Mouse (Mus musculus): ENCODE measurements around the gene Farsa.
"Not testable (repeated sequence)": the region's sequence is repeated elsewhere in the genome, so short reads cannot be mapped to it uniquely, and the experiment has no call there.

Gene Farsa

DNA sequence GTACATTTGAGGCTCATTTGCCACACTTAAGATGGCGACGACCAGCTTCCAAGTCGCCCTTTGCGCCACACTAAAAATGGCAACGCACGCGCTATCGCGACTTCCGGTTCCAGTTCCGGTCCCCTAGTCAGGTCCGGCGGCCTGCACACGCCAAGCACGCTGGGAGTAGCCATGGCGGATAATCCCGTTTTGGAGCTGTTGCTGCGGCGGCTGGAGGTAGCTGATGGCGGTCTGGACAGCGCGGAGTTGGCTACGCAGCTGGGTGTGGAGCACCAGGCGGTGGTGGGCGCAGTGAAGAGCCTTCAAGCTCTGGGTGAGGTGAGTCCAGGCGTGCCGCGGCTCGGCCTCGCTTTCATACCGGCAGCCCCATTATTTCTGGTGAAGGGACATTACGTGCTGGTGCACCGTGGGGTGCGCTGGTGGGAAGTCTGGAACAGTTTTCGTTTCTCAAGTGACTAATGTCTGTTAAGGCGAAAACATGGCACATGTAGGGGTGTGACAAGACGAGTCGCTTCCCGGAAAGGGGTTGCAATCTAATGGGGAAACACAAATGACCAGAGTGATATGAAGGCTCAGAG, at the start of gene Farsa:
Gene Farsa, plus strand, starts transcription at position 126 of the 578 bp plus-strand sequence.
- DNase-seq (ENCODE audit: low spot score in 2 of 2) = peak; percentile 93 to 97

DNA sequence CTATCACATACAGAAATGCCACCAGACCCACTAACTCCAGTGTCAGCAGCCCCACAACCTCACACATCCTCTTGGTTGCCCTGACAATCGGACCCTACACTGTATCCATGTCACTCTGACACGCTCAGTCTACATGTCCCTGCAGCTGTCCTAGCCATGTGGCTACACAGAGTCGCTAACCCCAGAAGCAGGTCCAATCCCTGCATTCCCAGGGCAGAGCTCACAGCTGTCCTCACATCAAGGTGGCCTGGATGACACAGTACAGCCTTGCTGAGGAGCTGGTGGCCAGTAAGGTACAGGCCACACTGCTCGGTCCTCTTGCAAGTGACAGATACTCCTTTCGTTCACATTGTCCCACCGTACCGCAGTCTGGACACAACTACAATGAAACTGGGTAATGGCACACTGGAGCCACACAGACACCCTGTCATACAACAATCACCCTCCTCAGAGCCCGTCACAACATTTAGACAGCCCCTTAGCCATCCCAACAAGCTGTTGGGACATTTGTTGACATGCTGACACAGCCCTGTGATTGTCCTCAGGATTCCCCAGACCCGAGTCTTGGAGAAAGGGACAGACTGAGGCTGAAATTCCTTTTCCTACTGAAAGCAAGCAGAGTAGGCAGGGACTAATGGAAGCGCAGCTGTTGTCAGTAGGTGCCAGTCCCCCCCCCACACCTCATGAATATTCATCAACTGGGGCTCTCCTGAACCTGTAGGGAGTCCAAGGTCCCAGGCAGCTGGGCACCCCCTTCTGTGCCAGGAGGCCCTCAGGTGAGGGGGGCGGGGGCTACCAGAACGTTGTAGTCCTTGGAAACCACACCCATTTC, 47.5 kb upstream of the Farsa start:
- DNase-seq (ENCODE audit: low spot score in 2 of 2) = no peak

DNA sequence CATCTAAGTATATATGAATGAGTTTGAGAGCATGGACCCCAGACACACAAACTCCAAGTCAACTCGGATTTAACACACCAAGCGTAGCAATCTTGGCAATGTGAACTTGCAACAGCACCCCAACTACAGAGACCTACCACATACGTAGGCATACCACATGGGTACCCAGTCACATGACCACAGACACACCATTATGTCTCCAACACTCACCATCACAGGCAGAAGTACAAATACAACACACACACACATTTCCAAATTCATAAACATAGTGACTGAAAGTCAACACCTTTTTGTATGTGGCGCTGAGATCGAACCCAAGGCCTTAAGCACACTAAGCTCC, 46.9 kb upstream of the Farsa start:
- no peak for DNase-seq (ENCODE audit: low spot score in 2 of 2)

DNA sequence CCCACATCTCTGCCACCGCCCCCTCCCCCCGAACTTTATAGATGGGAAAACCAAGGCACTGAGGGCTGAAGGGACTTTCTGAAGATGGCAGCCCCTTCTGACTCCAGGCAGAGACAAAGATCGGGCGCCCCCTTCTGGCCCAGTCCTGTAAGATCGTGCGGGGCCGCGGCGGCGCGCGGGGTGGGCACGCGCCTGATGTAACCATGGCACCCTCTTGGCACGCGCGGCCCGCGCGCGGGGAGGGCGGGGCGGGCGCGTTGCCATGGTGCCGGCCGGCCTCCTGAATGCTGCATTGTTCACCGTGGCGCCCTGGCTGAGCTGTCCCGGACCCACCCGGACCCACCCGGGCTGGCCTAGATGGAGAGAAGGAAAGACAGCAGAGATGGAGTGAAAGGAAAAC, 45.9 kb upstream of the Farsa start:
- peak; percentile 98 for DNase-seq (ENCODE audit: low spot score in 2 of 2)

DNA sequence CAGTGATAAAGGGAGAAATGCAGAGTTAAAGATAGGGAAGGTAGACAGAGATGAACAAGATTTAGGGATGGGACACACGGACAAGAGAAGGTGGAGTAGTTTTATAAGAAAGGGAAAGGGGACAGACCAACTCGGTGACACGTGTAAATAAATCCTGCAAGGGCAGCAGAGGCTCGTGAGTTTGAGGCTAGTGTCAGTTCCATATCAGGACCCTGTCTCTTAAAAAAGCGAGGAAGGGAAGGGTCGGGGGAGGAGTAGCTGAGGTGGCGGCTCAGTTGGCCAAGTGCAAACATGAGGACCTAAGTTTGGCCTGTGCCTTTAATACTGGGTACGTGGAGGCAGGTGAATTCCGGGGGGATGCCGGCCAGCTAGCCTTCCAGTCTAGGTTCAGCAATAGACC, 45.5 kb upstream of the Farsa start:
- DNase-seq (ENCODE audit: low spot score in 2 of 2) = no peak

DNA sequence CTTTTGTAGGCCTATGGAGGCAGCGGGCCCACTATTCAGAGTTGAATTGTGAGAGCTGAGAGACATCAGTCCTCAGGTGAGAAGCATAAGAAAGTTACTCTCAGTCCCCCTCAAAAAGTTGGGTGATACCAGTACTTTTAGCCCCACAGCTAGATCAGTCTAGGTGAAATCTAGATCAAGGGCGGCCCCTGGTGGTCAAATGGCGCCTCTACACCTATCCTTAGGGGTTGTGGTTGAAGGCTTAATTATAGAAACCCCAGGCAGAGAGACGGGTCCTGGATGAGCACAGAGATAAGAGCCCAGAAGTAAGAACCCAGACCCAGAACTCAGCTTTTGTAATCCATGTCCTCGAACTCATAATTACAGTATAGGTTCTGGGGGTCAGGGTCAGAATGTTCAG, 43.7 kb upstream of the Farsa start:
- peak; percentile 80 to 87 for DNase-seq (ENCODE audit: low spot score in 2 of 2)

DNA sequence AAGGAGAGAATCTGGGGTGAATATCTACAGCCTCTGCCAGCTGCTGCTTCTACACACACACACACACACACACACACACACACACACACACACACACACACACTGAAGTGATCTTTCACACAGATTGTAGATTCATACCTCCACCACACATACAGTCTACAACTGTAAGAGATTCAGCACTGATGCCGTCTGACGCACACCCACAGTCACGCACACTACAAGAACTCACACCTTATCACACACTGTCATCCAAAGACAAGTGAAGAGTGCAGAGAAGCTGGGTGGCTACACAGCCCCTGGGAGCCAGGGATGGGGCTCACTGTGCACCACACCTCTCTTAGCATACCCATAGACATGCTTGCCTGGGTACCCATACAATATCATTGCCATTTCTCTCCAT, 43.0 kb upstream of the Farsa start:
- DNase-seq (ENCODE audit: low spot score in 2 of 2) = no peak

DNA sequence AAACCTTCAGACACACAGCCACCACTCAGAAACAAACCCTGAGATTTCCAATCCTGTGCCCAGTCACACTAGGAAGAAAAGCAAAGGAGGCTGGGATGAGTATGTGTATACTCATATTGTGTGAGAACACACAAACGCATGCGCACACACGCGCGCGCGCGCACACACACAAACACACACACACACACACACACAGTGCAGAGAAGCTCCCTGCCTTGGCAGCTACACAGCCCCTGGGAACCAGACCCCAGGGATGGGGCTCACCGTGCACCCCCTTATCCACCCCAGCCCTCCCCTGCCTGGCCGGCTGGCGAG, 42.6 kb upstream of the Farsa start:
- DNase-seq (ENCODE audit: low spot score in 2 of 2) = no peak

DNA sequence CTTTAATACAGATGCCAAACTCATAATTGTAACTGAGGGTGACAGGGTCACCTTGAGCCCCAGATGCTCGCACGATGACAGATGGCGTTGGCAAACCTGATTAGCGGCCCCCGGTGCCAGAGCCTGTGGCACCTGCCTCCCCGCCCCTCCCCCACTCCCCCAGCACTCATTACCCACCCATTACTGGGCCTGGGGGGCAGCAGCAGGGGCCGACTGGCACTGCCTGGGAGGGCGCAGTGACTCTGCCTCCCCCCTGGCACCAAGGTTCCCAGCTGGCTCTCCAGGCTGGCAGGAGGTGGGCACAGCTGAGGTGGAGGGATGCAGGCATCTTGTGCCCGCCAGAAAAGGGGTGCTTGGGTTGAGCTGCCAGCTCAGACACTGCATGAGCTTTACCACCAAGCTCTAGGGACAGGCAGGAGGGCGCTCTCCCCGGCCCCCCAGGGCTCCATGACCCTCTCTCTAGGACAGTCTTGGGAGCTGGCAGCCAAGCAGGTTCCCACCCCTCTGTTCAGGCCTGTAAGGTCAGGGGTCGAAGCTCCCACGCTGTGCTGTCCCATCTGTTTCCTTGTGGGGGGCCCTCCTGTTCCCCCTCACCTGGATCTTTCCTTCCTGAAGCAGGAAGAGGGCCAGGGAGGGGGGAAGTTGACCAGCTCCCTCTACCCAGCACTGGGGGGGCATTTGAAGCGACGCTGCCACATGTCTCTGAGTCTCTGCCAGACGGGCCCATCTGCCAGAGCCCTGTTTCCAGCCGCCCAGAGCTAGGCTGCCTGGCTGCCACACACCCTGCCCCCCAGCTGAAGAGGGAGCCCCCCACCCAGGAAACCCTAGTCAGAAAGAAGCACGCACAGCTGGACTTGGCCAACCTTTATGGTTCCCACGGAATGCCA, 42.0 kb upstream of the Farsa start:
- no peak for DNase-seq (ENCODE audit: low spot score in 2 of 2)

DNA sequence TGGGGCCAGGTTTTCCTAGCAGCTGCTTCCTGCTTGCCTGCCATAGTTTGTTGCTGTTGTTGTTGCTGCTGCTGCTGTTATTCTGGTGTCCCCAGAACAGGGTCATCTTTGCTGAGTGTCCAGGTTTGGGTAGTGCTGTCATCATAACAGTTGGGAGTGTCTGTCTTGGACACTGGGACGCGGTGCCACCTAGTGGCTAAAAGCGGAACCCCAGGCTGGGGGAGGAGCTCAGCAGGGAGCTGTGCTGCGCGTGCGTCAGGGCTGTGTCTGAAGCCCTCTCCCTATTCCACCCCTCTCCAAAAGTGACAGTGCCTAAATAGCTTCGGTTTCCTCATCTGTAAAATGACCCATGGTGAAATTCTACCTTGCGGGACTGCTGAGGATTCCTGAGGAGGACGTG, 41.2 kb upstream of the Farsa start:
- peak; percentile 97 for DNase-seq (ENCODE audit: low spot score in 2 of 2)

DNA sequence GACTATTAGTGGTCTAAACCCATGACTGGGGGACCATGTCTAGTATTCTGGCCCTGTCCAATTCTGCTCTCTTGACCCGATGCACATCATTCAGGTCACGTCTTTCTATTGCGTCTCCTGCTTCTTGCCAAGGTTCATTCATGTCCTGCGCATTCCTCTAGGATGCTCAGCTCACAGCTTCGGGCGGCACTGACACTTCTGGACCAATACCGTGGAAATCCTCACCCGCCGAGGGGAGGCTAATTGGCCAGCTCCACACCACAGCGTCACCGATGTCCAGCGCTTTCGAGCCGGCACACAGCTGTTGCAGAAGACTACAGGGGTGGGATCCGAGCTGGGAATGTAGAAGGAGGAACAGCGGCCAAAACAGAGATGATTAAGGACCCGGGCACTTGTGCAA, 40.7 kb upstream of the Farsa start:
- DNase-seq (ENCODE audit: low spot score in 2 of 2) = no peak

DNA sequence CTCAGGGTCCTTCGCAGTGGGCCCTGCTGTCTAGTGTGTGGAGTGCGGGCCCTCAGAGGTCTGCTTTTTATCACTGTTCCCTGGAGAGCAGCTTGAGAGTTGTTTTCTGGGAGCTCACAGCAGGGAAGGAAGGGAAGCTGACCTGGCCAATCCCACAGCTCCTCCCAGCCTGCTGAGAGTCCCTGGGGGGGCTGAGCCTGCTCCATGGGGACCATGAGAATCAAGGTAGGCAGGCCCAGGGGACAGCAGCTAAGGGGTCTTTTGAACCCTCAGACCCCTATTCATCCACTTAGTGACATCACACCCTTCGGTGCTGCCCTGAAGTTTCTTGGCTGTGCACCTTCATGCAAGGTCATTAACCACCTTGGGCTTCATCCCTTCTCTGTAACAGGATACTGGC, 34.1 kb upstream of the Farsa start, which contains the start of gene Dand5:
Gene Dand5, minus strand, starts transcription at position 101 of the 400 bp plus-strand sequence.
- no peak for DNase-seq (ENCODE audit: low spot score in 2 of 2)

DNA sequence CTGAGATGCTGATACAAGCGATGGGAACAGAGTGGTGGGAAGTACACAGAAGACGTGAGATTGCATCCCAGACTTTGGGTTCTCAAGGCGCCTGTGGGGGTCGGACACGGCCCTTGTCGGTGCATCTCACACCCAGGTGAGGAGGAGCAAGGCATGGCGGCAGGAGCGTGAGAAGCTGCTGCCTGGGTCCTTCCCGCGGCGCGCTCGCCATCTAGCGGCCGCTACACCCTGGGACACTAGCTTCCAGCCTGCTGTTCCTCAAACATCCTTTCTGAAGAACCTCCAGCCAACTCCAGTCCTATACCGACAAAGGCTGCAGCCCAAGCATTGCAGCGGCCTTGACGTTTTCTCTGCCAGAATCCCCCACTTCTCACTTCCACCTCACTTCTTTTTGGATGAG, 33.1 kb upstream of the Farsa start:
- peak in 1 of 2 experiments; percentile 65 for DNase-seq (ENCODE audit: low spot score in 2 of 2)

DNA sequence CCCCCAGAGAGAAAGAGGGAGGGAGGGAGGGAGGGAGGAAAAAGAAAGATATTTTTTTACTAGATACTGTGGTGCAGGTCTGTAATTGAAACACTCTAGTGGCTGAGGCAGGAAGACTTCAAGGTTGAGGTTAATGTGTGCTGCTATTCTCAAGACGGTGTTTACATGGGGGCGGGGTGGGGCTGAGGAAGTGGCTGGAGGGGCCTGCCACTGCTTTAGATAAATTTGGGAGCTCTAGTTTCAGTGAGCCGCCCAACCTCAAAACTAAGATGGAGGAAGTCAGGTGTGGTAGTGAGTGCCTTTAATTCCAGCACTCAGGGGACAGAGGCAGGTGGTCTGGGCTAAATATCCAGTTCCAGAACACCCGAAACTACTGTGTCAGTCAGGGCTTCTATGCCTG, 31.2 kb upstream of the Farsa start:
- no peak for DNase-seq (ENCODE audit: low spot score in 2 of 2)

DNA sequence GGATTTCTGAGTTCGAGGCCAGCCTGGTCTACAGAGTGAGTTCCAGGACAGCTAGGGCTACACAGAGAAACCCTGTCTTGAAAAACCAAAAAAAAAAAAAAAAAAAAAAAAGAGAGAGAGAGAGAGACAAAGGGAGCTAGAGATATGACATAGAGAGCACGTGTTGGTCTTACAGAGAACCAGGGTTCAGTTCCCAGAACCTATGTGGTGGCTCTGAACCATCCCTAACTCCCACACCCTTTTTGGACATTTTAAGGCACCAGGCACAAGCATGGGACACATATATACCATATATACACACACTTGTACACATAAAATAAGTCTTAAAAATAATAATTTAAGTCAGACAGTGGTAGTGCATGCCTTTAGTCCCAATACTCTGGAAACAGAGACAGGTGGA, 30.3 kb upstream of the Farsa start:
- not testable (repeated sequence) for DNase-seq (ENCODE audit: low spot score in 2 of 2)

DNA sequence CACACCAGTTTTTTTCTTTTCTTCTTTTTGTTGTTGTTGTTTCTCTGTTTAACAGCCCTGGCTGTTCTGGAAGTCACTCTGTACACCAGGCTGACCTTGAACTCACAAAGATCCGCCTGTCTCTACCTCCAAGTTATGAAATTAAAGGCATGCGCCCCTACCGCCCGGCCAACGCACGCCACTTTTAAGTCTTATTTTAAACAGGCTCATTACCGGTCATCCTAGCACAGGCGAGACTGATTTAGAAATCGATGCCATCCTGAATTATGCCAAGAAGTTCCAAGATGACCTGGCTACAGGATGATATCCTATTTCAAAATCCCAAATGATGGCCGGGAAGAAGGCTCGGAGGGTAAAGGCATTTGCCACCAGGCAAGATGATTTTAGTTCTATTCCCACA, 25.3 kb upstream of the Farsa start, which contains the start of gene Gadd45gip1:
Gene Gadd45gip1, plus strand, starts transcription at position 33 of the 400 bp plus-strand sequence.
- no peak for DNase-seq (ENCODE audit: low spot score in 2 of 2)

DNA sequence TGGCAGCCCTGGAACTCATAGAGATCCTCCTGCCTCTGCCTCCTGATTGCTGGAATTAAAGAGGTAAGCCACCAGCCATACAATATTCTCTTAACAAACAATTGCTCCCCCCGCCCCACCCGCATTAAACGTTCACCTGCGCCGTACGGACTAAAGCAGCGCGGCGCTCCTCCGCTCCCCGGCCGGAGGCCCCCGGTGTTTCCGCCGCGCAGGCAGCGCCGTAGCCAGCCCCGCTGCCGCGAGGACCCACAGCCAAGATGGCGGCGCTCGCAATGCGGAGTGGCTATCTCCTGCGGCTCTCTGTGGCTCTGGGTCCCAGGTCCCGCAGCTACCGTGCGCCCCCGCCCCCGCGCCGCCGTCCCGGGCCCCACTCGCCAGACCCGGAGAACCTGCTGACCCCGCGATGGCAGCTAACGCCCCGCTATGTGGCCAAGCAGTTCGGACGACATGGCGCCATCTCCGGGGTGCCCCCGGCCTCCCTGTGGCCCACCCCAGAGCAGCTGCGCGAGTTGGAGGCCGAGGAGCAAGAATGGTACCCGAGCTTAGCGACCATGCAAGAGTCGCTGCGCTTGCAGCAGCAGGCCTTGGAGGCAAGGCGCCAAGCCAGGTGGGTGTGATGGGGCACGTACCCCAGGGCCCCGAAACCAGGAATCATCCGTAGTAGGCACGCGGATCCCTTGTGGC, 24.6 kb upstream of the Farsa start:
- DNase-seq (ENCODE audit: low spot score in 2 of 2) = peak; percentile 79 to 80

DNA sequence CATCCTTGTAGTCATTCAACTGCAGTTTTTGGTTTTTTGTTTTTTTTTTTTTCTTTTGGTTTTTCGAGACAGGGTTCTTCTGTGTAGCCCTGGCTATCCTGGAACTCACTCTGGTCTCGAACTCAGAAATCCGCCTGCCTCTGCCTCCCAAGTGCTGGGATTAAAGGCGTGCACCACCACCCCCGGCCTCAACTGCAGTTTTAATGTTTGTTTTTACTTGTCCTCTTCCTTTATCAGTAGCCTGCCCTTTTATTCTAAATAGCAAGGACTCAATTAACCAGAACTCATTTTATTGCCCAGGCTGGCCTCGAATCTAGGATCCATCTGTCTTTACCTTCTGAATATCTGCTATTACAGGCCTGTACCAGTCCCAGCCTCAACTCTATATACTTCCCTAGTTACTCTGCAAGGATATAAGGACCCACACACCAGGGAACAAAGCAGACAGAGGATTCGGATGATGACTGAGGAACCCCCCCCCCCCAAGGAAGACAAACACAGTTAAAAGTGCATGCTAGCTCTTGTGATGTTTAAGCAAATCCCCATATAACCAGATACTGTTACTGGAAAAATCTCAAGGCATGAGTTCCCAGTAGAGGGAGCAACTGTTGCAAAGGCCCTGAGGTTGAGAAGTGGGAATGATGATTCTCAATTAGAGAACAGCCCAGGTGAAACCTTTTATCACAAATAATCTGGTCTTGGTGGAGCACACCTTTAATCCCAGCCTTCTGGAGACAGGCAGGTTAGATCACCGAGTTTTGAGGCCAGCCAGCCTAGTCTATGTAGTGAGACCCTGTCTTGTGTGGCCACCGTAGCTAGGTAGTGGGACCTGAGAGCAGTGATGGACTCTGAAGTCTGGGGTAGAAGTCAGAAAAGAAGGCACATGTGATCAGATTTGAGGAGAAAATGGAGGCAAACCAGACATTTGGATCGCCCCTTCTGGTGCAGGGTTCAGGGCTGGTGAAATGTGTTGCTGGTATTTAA, 23.7 kb upstream of the Farsa start:
- DNase-seq (ENCODE audit: low spot score in 2 of 2) = no peak

DNA sequence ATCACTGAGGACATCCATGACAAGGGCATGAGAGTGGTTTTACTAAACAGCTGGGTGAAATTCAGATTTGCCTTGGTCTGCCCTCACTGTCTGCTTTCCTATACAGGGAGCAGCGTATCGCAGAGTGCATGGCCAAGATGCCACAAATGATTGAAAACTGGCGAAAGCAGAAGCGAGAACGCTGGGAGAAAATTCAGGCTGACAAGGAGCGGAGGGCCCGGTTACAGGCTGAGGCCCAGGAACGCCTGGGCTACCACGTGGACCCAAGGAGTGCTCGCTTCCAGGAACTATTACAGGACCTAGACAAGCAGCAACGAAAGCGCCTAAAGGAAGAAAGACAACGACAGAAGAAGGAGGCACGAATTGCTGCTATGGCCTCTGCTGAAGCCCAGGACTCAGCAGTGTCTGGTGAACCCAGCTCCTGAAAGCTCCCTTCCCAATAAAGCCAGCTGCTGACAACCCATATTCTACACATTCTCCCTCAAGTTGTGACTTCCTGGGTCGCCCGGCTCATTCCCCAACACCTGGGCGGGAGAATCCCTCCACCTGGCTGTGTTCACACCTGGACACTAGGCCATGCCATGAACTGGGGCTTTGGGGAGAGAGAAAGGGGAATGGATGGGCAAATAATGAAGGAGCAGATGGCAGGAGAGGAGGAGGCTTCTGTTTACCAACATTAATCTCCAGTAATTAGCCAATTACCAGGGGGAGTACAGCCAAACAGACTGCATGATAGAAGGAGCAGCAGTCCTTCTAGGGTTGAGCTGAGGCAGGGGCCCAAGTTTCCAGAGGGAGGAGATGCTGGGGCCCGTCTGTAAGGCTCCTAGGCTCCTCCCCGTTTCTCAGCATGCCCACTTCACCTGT, 22.6 kb upstream of the Farsa start:
- DNase-seq (ENCODE audit: low spot score in 2 of 2) = no peak
